Mouse (Mus musculus): ENCODE results near the gene Fastkd5.

DNA sequence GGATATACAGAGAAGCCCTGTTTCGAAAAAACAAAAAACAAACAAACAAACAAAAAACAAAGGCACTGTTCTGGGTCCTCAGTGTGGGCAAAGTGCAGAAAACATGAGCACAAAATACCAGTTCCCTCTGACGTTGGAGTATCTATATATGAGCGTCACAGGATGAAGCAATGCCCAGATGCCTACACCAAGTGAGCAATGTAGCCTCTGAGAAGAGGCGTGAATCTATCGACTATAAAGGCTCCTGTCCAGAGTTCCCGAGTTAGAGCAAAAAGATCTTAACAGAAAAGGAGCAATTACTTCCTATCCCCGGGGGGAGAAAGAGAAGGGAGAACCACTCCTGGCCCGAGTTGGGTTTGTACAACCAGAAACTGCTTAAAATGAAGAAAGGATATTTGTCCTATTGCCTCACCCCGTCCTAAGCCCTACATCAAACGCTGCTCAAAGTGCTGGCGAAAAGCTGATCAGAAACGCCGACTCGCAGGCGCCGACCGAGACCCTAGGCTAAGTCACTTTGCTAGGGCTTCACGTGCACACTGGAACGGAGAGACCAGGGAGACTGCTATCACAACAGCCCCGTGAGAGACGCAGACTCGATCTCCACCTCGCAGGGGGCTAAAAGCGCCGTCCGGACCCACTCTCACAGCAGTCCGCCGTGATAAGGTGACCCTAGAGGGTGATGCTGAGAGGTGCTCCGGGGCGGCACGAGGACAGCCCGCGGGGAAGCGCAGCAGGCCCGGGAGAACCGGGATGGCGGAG is 568 bp downstream of the Fastkd5 start:
- TF ChIP-seq POLR2A (IDR thresholded peaks at IDR 0.05; ENCODE audit: extremely low read depth, insufficient read depth, low read length), result no peak
- no peak for TF ChIP-seq CTCF (IDR thresholded peaks at IDR 0.05; ENCODE audit: low read depth, low read length)

Measured in liver, adult 2 months (tissue).